Mouse (Mus musculus) kidney, adult 2 months (tissue): ENCODE results near the gene Cd300ld2.

Experiments
- CTCF ChIP-seq: fragments of 200-500 bp; conservative IDR thresholded peaks from 2 replicates; pipeline ENCODE4 v1.5.1; 2011; ENCODE audit warnings: low read depth, mild to moderate bottlenecking, control low read depth, low read length, moderate library complexity, mixed read lengths; ENCODE audit not compliant: insufficient read depth, insufficient read length
- POLR2A ChIP-seq: fragments of 200-500 bp; IDR thresholded peaks from one replicate; pipeline ENCODE4 v1.6.1; 2011; ENCODE audit warnings: low read depth, low read length, control low read depth

- TF ChIP-seq CTCF (no peak), POLR2A (no peak)
Measured at GRCm38 (mm10) chr11:115052991-115053390, 37.0 kb upstream of the Cd300ld2 start.
